Mouse (Mus musculus) ovary, postnatal 14 days (tissue): ENCODE results near the gene Cdh13.
A peak's percentile ranks its signal among the peaks of the same experiment; 100 is the strongest.

ENCODE experiments used
- DNase-seq: peaks from one replicate; pipeline ENCODE4 v3.0.0; 2022; ENCODE audit warnings: low spot score

Cdh13 gene

DNA sequence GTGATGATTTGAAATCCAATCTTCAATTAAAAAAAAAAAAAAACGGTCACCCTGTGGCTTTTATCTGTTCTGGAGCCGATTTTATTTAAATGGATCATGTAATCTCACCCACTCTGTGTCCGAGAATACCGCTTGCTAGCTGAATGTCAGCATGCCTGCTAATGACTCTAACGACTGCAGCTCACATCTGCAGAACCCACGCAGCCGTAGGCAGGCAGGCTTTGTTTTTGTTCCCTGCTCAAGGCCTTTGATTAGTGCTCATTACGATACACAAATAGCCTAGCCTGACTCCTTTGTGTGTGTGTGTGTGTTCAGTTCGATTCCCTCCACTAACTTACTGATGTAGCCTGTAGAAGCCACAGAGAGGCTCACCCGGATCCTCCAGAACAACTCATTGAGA is 531.5 kb downstream of the Cdh13 start:
- no peak for DNase-seq

DNA sequence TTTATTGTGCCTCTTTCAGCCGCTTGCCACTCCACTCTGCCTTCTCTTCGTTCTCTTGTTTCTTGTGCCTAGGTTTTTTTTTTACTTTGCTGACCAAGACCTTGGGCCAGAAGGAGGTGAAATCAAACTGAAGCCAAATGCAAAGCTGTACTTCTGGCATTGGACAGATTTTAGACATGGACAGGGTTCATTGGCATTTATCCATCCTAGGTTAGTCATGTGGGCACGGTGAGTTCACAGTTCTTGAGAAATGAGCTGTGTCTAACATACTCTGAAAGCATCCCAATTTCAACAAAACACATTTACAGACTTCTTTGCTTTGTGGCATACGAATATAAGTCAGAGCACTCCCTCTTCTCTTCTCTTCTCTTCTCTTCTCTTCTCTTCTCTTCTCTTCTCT is 543.2 kb downstream of the Cdh13 start:
- DNase-seq: no peak

DNA sequence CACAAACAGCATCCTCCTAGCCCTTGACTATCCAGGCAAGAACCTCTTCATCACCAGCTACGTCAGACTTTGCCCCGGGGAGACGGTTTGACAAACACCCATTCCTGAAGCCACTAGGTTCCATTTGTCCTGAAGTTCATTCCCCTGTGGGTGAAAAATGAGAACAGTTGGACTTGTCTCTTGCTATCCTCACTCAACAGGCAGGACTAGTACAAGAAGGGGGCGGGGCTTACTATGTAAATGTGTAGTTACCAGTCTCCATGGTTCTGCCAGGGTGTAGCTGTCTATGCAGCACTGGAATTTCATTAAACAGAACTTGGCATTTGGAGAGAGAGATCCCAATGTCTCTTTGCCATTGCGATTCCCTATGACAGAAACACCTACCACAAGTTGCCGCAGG is 544.2 kb downstream of the Cdh13 start:
- DNase-seq: no peak

DNA sequence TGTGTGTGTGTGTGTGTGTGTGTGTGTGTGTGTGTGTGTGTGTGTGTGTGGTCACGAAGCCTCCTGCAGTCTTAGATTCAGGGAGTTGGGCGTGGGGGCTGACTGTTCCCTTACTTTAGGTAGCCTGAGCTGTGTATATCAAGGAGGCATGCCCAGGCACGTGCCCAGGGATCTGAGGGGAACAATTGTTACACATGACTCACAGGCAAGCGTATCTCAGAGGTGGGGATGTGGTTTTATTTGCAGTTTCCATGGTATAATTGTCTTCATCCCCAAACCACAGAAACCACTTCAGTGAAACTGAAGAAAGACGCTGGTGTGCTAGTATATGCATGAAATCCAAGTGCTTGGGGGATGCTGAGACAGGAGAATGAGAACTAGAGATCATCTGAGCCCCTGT is 546.8 kb downstream of the Cdh13 start:
- DNase-seq: no peak

DNA sequence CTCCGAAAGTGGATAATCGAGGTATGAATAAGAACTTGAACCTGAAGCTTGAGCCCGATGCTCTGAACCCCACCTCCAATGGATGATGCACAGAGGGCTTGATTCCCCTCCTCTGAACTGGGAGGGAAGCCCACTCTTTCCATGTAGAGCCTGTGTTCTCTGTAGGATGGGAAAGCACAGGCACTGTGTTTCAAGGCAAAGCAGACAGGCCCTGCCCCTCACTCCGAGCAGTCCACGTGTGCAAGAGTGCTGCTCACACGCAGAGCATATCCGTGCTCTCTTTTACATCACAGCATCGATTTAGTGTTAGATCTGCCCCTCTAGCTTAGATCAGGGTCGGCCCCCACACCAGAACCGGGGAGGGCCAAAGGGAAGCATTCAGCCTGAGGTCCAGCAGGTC is 547.5 kb downstream of the Cdh13 start:
- no peak for DNase-seq

DNA sequence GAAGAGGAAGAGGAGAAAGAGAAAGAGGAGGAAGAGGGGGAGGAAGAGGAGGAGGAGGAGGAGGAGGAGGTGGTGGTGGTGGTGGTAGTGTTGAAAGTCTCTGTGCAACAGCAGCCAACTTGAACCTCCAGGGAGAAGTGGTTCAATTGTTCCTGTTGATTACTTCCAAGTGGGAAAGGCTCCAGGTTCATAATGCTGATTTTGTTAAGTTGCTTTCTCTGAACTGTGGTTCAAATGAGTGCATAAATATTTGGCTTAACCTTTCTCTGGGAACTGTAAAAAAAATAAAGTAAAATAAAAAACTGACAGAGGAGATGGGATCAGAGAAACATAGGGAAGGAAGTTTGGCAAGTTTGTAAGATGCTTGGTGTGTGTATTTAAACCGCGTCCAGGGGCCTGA is 555.3 kb downstream of the Cdh13 start:
- no peak for DNase-seq

DNA sequence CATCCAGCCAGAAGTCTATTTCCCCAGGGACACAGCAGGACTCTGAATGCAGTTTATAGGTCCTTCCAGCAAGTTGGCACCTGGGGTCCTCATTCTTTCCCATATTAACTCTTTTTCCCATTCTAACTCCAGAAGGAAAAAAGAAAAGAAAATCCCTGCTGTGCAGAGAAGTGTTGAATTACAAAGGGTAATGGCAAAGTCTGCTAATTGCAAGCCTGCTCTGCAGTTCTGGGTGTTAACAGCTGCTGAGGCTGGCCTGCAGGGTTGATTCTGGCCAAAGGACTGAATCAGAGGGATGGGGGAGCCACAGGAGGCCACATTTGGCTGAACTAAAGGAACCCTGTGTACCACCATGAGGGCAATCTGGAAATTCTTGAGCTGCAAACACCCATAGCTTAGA is 562.2 kb downstream of the Cdh13 start:
- DNase-seq: no peak

DNA sequence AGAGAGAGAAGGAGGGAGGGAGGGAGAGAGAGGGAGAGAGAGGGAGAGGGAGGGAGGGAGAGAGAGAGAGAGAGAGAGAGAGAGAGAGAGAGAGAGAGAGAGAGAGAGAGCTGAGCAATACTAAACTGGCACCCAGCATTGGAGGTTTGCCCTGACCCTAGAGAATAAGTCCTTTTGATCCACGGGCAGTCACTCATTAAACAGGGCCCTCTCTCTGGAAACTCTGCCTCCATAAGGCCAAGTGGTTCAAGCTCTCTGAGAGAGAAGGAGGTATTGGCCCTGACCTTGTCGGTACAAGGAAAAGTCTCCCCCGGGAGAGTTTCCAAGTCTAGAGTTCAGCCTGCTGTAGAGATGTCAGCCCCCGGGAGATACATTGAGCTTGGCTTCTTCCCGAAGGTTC is 564.5 kb downstream of the Cdh13 start:
- DNase-seq: no peak

DNA sequence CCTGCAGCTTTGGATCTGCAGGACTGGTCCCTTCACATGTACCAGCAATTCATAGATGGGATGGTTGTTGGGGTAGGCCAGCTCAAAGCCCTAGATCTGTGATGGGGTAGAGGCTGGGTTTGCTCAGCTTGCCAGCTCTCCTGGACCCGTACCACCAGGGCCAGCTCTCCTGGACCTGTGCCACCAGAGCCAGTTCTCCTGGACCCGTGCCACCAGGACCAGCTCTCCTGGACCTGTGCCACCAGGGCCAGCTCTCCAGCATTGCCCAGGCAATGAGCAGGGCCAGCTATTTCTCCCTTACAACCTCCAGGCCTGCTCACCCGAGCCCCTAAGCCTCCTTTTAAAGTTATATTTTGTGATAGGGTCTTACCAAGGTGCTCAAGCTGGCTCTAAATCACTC is 566.0 kb downstream of the Cdh13 start:
- DNase-seq: peak; percentile 6

DNA sequence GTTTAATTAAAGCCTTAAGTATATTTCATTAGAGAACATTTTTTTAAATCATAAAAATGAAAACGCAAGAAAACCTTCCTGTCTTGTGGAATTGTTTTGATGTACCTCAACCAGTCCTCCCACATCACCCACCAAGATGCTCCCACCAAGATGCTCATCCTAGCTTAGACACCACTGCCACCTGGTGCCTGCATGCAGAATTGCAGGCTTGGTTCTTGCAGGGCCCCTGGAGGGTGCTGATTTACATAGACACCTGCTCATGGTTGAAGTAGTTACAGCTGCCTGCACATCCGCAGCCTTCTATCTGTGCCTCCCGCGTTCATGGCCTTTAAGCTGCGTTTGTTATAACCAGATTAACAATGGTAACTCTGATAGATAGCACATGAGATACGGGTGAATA is 566.8 kb downstream of the Cdh13 start:
- DNase-seq: peak; percentile 36

DNA sequence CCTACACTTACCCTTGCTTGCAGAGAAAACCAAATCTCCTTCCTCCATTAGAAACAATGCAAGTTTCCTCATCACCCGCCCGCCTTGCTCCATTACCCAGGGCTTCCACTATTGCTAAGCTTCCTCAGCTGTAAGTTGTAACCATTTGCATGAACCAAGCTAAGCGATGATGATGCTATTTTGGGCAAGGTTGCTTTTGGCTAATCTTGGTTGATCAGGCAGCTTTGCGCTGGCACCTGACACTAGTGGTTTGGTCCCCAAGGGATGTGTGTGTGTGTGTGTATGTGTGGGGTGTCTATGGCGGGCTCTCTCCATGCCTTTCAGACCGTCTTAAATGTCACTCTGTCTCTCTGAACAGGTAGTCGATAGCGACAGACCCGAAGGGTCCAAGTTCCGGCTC is 567.8 kb downstream of the Cdh13 start:
- DNase-seq: no peak

DNA sequence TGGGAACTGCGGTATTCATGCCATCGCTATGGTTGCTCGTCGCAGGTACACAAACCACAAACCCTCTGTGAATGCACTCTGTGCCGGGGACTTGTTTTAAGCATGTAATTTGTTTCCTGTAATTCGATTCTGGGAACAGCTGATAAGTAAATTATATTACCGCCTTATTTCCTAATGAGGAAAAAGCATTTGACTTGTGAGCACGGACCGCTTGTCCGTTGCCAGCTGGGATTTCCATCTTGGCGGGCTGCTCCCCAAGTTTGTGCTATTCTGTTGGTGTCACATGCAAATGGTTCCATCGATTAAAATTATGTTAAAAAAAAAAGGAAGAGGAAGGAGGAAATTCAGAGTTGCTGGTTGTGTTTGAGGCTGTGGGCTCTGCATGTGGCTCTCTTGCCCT is 569.3 kb downstream of the Cdh13 start:
- DNase-seq: no peak

DNA sequence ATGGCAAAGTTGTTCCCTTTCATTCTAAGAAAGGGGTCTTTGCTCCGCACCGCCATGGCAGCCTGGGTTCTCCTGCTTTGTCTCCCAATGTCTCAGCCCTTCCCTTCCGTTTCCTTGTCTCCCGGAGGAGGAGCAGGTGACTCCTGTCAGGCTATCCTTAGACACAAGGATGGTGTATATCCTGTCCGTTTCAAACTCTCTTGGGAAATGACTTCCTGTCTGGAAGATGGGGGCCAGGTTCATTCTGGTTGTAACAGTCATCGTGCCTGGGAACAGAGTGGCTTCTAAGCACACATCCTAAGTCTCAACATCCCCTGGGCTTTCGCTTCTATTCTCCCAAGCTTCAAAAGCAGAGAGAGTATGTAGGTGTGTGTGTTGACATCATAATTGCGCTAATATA is 571.1 kb downstream of the Cdh13 start:
- DNase-seq: no peak

DNA sequence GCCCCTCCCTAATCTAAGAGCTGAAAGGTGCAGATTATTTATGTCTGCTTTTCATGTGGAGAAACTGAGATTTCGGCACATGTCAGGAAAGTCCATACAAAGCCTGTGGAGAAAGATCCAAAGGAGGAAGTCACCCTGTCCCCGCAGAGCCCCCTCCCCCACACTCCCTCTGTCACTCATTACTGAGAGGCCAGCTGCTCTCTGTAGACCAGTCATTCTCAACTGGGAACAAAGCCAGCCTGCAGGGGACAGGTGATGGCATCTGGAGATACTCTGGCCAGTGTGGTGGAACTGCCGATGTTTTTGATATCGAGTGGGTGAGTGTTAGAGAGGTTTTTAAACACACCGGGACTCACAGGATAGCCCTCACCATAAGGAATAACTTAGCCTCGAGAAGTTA is 582.8 kb downstream of the Cdh13 start:
- no peak for DNase-seq

DNA sequence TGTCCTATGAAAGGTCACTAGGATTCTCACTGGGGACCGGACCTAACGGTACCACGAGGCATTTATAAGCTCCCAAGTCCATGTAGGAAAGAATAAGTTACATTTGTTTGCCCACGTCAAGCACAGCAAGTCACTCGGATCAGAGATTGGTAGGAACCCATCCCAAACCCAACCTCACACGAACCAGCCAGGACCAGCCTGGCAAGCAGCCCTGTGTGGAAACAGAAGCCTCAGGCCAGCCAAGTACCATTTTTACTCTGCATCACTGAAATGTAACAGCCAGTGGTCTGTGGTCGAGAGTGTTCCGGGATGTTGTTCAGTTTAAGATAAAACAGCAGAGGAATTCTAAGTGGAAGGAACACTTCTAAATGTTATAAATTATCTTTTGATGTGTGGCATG is 587.2 kb downstream of the Cdh13 start:
- DNase-seq: no peak

DNA sequence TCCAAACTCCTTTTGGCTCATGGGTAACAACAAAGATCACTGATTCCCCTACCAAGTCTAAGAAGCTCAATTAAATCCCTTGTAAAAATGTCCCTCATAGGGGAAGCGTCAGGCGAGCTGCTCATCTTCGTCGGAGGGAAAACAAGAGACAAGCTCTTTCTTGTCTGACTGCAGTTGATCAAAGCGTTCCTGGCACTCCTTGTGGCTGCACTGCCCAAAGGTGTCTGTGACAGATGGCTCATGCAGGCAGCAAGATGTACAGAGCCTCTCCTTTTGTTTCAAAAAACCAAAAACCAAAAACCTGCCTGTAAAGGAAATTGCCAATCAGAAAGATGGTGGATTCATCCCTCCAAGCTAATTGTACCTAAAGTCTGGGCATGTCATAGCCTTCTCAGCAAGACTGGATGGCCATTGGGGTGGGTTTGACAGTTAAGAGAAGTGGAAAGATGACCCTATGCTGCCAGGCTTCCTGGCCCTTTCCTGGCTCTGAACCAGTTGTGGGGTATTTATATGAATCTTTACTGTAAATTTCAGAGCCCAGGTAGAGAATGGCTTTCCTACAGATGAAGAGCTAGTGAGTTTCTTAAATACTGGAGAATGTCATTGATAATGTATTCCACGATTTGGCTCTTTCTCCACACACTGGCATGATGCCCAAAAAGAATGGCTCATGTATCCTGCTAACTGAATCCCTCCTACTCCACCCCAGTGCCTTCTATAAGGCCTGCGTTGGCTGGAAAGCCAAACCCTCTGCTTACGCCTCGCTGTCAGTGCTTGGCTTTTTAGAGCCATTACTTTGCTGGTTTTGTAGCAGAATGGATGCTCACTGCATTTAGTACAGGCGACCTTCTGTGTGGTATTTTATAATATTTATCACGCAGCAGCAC is 596.6 kb downstream of the Cdh13 start:
- no peak for DNase-seq

DNA sequence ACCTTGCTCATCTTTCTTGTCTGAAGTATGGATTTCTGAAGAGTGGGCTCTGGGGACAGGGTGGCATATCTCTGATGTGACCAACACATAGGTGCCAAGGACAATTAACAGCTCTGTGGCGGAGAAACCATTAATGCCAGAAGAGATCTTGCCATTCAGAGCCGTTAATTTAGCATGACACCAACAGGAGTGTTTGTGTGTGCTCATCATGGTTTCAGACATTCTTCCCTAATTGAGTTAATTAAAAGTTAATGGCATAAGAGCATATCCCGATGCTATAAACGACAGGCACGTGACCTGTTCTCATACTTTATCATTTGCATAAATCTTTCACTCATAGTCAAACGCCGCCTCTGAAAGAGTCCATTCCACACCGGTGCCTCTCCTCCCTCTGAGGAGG is 600.8 kb downstream of the Cdh13 start:
- DNase-seq: no peak

DNA sequence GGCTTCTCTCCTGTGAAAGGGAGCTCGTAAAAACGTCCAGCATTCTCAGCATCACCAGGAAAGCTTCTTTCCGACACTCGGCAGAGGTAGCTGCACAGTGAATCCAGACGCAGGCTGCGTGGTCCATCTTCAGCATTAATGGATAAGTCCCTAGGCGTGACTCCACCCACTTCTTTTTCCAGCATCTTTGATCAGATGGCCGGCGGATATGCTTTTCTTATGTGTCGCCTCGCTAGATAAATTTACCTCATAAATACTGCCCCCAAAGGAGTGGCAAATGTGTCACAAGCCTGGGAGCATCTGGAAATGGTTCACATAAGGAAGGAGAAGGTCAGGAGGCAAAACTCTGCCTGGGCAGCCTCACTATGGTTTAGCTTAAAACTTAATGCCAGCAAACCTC is 601.5 kb downstream of the Cdh13 start:
- DNase-seq: no peak

DNA sequence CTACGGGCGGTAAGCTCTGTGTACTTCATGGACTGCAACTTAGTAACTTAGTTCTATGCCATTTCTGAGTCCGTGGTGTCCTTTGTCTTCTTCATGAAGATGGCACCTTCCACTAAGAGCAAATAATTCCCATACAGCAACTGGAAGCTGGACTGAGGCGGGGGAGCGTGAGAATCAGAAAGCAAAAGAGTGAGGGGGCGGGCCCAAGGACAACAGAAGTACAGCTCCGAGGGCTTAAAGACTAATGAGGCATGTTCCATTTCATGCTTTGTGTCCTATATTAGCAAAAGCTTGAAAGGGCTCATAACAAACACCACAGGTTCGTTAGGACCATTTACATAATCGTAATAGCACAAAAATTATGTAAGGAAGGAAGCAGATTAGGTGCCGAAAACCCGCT is 618.9 kb downstream of the Cdh13 start:
- no peak for DNase-seq

DNA sequence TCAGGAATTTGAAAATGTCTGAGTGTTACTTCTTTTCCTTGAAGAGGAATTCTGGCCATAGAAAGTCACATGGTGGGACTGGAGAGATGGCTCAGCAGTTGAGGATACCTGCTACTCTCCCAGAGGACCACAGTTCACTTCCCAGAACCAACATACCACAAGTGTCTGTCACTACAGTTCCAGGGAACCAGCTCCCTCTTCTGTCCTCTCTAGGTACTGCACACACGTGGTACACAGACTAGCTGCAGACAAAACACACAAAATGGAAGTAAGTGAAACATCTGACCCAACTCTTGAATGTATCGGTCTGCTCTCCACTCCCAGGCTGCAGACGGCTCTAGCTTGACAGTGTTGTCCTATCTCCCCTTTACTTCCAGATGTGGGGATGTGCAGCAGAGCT is 633.0 kb downstream of the Cdh13 start:
- no peak for DNase-seq

DNA sequence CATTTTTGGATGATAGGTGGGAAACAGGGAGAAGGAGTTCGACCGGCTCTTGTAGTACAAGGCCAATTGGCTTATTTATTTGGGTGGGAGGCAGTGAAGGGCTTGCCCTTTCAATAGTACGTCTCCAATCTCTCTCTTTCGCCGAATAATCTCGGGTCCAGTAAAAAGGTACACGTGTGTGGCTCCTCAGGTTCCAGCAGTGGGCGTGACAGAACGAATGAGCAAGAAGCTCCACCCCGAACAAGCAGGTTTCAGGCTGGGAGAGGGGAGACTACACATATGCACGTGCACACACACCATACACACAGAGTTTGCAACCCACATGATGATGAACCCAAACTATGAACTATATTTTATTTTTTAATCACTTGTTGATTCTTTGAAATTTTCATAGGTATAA is 653.9 kb downstream of the Cdh13 start:
- no peak for DNase-seq

DNA sequence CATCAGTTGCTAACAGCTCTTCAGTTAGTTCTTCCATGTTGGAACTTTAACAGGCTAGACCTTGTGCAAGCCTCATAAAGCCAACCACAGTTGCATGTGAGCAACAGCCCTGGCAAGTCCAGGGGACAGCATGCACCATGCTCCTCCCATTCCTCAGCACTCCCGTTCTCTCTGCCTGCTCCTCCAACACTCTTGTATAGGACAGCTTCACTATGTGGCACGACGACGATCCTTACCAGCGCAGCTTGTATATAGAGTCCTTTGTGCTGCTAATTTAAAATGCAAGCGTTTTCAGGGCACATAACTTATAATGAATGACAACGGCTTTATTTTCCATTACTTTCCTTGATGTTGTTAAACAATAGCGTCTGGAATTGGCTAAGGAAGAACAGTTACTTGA is 654.5 kb downstream of the Cdh13 start:
- DNase-seq: no peak

DNA sequence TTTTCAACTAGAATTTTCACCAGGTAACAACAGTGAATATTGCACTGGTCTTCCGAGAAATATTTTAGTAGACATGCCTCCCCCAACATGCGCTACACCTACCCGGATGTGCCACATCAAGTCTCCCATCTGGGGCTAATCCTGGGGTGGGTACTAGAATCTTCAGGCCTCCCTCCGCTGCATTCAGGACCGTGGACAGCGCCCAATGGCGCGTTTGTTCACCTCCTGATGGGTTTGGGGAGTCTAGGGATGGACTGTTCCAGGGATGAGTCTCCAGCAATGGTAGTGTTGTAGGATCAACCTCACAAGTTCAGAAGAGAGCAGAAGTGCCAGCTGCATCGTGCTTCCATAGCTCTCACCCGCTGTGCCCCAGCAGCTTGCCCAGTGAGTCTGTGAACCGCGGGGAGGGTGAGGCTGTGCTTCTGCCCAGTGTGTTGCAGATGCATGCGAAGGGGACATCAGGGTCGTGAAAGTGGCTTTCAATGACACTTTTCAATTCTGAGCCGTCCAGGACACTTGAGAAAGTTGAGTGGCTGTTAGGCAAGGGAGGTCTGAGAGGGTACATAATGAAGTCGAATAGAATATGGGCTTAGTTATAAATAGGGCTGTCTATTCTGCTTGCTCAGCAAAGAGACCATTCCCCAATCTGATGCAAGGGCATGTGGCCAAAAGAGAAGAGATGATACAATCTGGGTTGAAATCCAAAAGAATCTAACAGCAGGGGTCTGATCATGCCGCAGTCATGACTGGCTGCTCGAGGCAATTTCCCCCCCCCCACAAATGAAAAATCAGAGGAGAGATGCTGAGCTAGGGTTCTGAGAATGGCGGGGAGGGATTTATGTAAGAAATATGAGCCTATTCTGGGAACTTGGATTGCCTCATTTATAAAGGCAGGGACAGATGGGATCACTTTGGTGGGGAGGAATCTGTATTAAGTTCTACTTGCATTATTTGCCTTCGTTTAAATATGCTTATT is 668.5 kb downstream of the Cdh13 start:
- no peak for DNase-seq
